Mouse (Mus musculus) MEL (cell line): ENCODE results near the gene Nkg7. TPM values are rescaled to one million over a fixed set of nuclear protein-coding genes. Genes with fewer than 3 reads are reported as not detected.

Experiments used
- DNase-seq: peaks from one replicate; pipeline ENCODE4 v3.0.0; 2011; ENCODE audit warnings: low read depth, low spot score
- H3K27ac ChIP-seq: 2 replicates; pipeline ENCODE4 v1.5.1; 2012; ENCODE audit warnings: low read depth, mild to moderate bottlenecking, control low read depth, low read length, moderate library complexity; ENCODE audit not compliant: control insufficient read depth
- H3K27me3 ChIP-seq, 2 experiments: fragments of 150-350 bp in 1 of 2; sonication (generic) in 1 of 2; 2 replicates each; pipeline ENCODE4 v1.6.1; 2012; ENCODE audit warnings: low read length in 2 of 2, mild to moderate bottlenecking in 2 of 2, improper control_type of control experiment in 1 of 2, moderate library complexity in 1 of 2; ENCODE audit not compliant: insufficient read depth in 2 of 2, control insufficient read depth in 1 of 2
- H3K36me3 ChIP-seq, 2 experiments: 2 replicates each; pipeline ENCODE4 v1.6.1; 2012 to 2014; ENCODE audit warnings: low read length in 2 of 2, improper control_type of control experiment in 1 of 2, inconsistent platforms in 1 of 2, mild to moderate bottlenecking in 1 of 2; ENCODE audit not compliant: insufficient read depth in 2 of 2, control insufficient read depth in 1 of 2
- H3K4me1 ChIP-seq, 2 experiments: fragments of 150-350 bp in 1 of 2; sonication (generic) in 1 of 2; 2 replicates each; pipeline ENCODE4 v1.6.1; 2012; ENCODE audit warnings: low read length in 2 of 2, improper control_type of control experiment in 1 of 2, mild to moderate bottlenecking in 1 of 2; ENCODE audit not compliant: insufficient read depth in 2 of 2, control insufficient read depth in 1 of 2
- H3K4me3 ChIP-seq, 2 experiments: fragments of 150-350 bp in 1 of 2; sonication (generic) in 1 of 2; 2 replicates each; pipeline ENCODE4 v1.5.1; 2012; ENCODE audit warnings: low read depth in 2 of 2, low read length in 2 of 2, mild to moderate bottlenecking in 2 of 2, moderate library complexity in 2 of 2, control low read depth in 1 of 2, improper control_type of control experiment in 1 of 2; ENCODE audit not compliant: control insufficient read depth in 1 of 2, insufficient read depth in 1 of 2
- H3K79me2 ChIP-seq: 2 replicates; pipeline ENCODE4 v1.6.1; 2012; ENCODE audit warnings: mild to moderate bottlenecking, low read length, moderate library complexity; ENCODE audit not compliant: control insufficient read depth, poor library complexity, insufficient read depth
- H3K9ac ChIP-seq: 2 replicates; pipeline ENCODE4 v1.6.1; 2012; ENCODE audit warnings: low read depth, mild to moderate bottlenecking, control low read depth, low read length, moderate library complexity; ENCODE audit not compliant: control insufficient read depth, poor library complexity, severe bottlenecking
- H3K9me3 ChIP-seq: fragments of 150-350 bp; sonication (generic); replicated peaks from 2 replicates; pipeline ENCODE4 v1.6.1; 2012; ENCODE audit warnings: mild to moderate bottlenecking, low read length, improper control_type of control experiment, moderate library complexity; ENCODE audit not compliant: insufficient read depth
- BHLHE40 ChIP-seq: IDR thresholded peaks from 2 replicates; pipeline ENCODE4 v1.6.1; 2012; ENCODE audit warnings: low read depth, mild to moderate bottlenecking, inconsistent platforms, low read length, improper control_type of control experiment, borderline replicate concordance
- CHD2 ChIP-seq: IDR thresholded peaks from 2 replicates; pipeline ENCODE4 v1.6.1; 2011; ENCODE audit warnings: low read length, improper control_type of control experiment
- ELF1 ChIP-seq: IDR thresholded peaks from 2 replicates; pipeline ENCODE4 v1.6.1; 2014; ENCODE audit warnings: low read depth, mild to moderate bottlenecking, inconsistent platforms, low read length, improper control_type of control experiment, moderate library complexity
- EP300 ChIP-seq, 2 experiments: IDR thresholded peaks; 2 replicates each; pipeline ENCODE4 v1.6.1; 2011; ENCODE audit warnings: improper control_type of control experiment in 2 of 2, low read length in 2 of 2, low read depth in 1 of 2, mild to moderate bottlenecking in 1 of 2
- ETS1 ChIP-seq: IDR thresholded peaks from 2 replicates; pipeline ENCODE4 v1.6.1; 2012; ENCODE audit warnings: low read depth, mild to moderate bottlenecking, inconsistent platforms, low read length, improper control_type of control experiment, moderate library complexity
- GABPA ChIP-seq: IDR thresholded peaks from 2 replicates; pipeline ENCODE4 v1.6.1; 2012; ENCODE audit warnings: low read depth, mild to moderate bottlenecking, inconsistent platforms, low read length, improper control_type of control experiment, moderate library complexity
- MAX ChIP-seq: IDR thresholded peaks from 2 replicates; pipeline ENCODE4 v1.6.1; 2011; ENCODE audit warnings: low read length, improper control_type of control experiment
- MAZ ChIP-seq: IDR thresholded peaks from 2 replicates; pipeline ENCODE4 v1.6.1; 2012; ENCODE audit warnings: low read depth, mild to moderate bottlenecking, inconsistent platforms, low read length, improper control_type of control experiment
- MEF2A ChIP-seq: IDR thresholded peaks from 2 replicates; pipeline ENCODE4 v1.6.1; 2014; ENCODE audit warnings: low read depth, mild to moderate bottlenecking, inconsistent platforms, low read length, improper control_type of control experiment; ENCODE audit not compliant: poor library complexity, insufficient replicate concordance, severe bottlenecking; ENCODE audit errors: extremely low read depth
- MXI1 ChIP-seq: IDR thresholded peaks from 2 replicates; pipeline ENCODE4 v1.6.1; 2011; ENCODE audit warnings: mild to moderate bottlenecking, low read depth, low read length, improper control_type of control experiment
- MYB ChIP-seq: IDR thresholded peaks from 2 replicates; pipeline ENCODE4 v1.6.1; 2011; ENCODE audit warnings: mild to moderate bottlenecking, low read depth, low read length, improper control_type of control experiment
- MYC ChIP-seq: IDR thresholded peaks from 2 replicates; pipeline ENCODE4 v1.6.1; 2011; ENCODE audit warnings: low read depth, mild to moderate bottlenecking, low read length, improper control_type of control experiment, moderate library complexity
- NELFE ChIP-seq: IDR thresholded peaks from 2 replicates; pipeline ENCODE4 v1.6.1; 2011; ENCODE audit warnings: low read depth, low read length, improper control_type of control experiment
- POLR2A ChIP-seq, 2 experiments: IDR thresholded peaks; 2 replicates each; pipeline ENCODE4 v1.6.1; 2011 to 2012; ENCODE audit warnings: low read length in 2 of 2, mild to moderate bottlenecking in 2 of 2, control low read depth in 1 of 2, improper control_type of control experiment in 1 of 2, low read depth in 1 of 2, moderate library complexity in 1 of 2; ENCODE audit not compliant: control insufficient read depth in 1 of 2, insufficient read depth in 1 of 2, poor library complexity in 1 of 2
- TAL1 ChIP-seq: IDR thresholded peaks from 2 replicates; pipeline ENCODE4 v1.6.1; 2012; ENCODE audit warnings: mild to moderate bottlenecking, inconsistent platforms, low read length, moderate library complexity, mixed read lengths
- UBTF ChIP-seq: IDR thresholded peaks from 2 replicates; pipeline ENCODE4 v1.6.1; 2012; ENCODE audit warnings: low read depth, mild to moderate bottlenecking, inconsistent platforms, low read length, improper control_type of control experiment, moderate library complexity, borderline replicate concordance; ENCODE audit not compliant: insufficient read depth
- USF1 ChIP-seq: IDR thresholded peaks from 2 replicates; pipeline ENCODE4 v1.6.1; 2014; ENCODE audit warnings: low read depth, mild to moderate bottlenecking, inconsistent platforms, low read length, improper control_type of control experiment, moderate library complexity
- ZNF384 ChIP-seq: IDR thresholded peaks from 2 replicates; pipeline ENCODE4 v1.6.1; 2012; ENCODE audit warnings: low read depth, mild to moderate bottlenecking, inconsistent platforms, low read length, improper control_type of control experiment
- polyA plus RNA-seq, 2 experiments: library from polyadenylated mRNA; stranded (reverse) in 1 of 2; unstranded in 1 of 2; fragments of >175 nt in 1 of 2; fragments of >200 nt in 1 of 2; gene quantifications; 2 replicates each; pipeline versions ENCODE4 v1.2.1 to v1.2.4; 2012; ENCODE audit warnings: low replicate concordance in 2 of 2, low read depth in 1 of 2; ENCODE audit not compliant: insufficient read length in 2 of 2, insufficient read depth in 1 of 2, missing spikeins in 1 of 2
- total RNA-seq: library from RNA; depleted of rRNA; stranded (reverse); fragments of 300-350 nt; gene quantifications from 2 replicates; pipeline ENCODE4 v1.2.3, GENCODE M21; 2012

Gene Nkg7
- total and polyA plus RNA-seq, 3 experiments, result not detected

GRCm38 (mm10) chr7:43441071-43441470 is 4.2 kb downstream of the Nkg7 start:
- Histone ChIP-seq H3K4me1 (peaks cover 2 to 23% of the 10 kb centered on the region in 2 experiments; a peak in 2 of 4 replicates), H3K36me3 (peaks cover 0 to 8% of the 10 kb centered on the region in 2 experiments; a peak in 2 of 4 replicates), H3K79me2 (peaks cover 19% of the 10 kb centered on the region), H3K9ac (no peak overlapping the region), H3K27ac (no peak overlapping the region), H3K4me3 (no peak overlapping the region), H3K9me3 (no peaks in the 10 kb centered on the region), H3K27me3 (no peaks in the 10 kb centered on the region)
- DNase-seq, result no peak
- no peak for TF ChIP-seq MXI1
- no peak for TF ChIP-seq MAZ
- TF ChIP-seq MYB, result no peak
- no peak for TF ChIP-seq TAL1

- H3K79me2 ChIP-seq, result peaks cover 24% of the 10 kb centered on the region
- peak overlapping the region; percentile 82 for H3K9ac ChIP-seq
- peaks cover 0 to 15% of the 10 kb centered on the region in 2 experiments; a peak in 2 of 4 replicates for H3K36me3 ChIP-seq
- H3K9me3 ChIP-seq, result no peaks in the 10 kb centered on the region
- H3K27me3 ChIP-seq, result no peaks in the 10 kb centered on the region
- TF ChIP-seq USF1 (no peak), ZNF384 (no peak), MYB (no peak), MYC (no peak), ETS1 (no peak), NELFE (no peak), POLR2A (IDR thresholded peaks at IDR 0.05; ENCODE audit: control insufficient read depth in 1 of 2, insufficient read depth in 1 of 2, low read depth in 1 of 2, low read length in 2 of 2, poor library complexity in 1 of 2) (no peak), MAX (no peak), UBTF (no peak), MAZ (no peak), MXI1 (no peak), GABPA (no peak), EP300 (IDR thresholded peaks at IDR 0.05; ENCODE audit: low read depth in 1 of 2, low read length in 2 of 2) (no peak), TAL1 (no peak), BHLHE40 (no peak), ELF1 (no peak), MEF2A (no peak), CHD2 (no peak)
- H3K4me3 ChIP-seq, result peak overlapping the region; percentile 61 to 70
- peaks cover 2 to 36% of the 10 kb centered on the region in 2 experiments; a peak in 2 of 4 replicates for H3K4me1 ChIP-seq
- DNase-seq, result no peak
- H3K27ac ChIP-seq, result peak overlapping the region; percentile 67; the same call in 1 of the 2 replicates
Observed at GRCm38 (mm10) chr7:43442684-43443083, 5.8 kb downstream of the Nkg7 start.
